Mouse (Mus musculus): Measurements from ENCODE around the gene Zfp9.

DNA sequence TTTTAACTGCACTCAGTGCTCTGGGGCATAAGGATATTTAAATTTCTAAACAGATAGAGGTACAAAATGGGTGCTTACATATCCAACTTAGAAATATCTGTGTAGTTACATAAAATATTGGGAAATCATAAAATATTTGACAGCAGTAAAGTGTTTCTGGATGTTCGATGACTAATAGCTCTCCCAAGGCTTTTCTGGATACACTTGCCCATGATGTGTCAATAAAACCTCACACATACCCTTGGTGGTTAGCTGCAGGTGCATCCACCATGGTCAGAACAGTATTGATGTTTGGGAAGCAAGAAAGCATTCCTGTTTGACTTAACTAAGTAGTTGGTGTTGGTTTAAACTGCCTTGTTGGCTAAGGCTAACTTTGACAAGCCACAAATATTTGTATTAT is 21.4 kb downstream of the Zfp9 start:
- TF ChIP-seq ZC3H11A (IDR thresholded peaks at IDR 0.05; ENCODE audit: borderline replicate concordance, low read depth, low read length) (no peak), CHD2 (IDR thresholded peaks at IDR 0.05; ENCODE audit: low read depth, low read length) (no peak)

All from ES-E14 (cell line).